Mouse (Mus musculus) gonadal fat pad, adult 2 months (tissue): ENCODE measurements at regions not wholly inside any gene's neighbourhood (a gene's known extent, or its start where the extent isn't known, plus 50 kb on each side); places are given as distances from the start of the nearest gene placed in this dataset.
"Not testable (repeated sequence)": the region's sequence is repeated elsewhere in the genome, so short reads cannot be mapped to it uniquely, and the experiment has no call there.

ENCODE experiments used
- DNase-seq: peaks from one replicate; pipeline ENCODE4 v3.0.0-alpha.2; 2012; ENCODE audit warnings: low read depth

DNA sequence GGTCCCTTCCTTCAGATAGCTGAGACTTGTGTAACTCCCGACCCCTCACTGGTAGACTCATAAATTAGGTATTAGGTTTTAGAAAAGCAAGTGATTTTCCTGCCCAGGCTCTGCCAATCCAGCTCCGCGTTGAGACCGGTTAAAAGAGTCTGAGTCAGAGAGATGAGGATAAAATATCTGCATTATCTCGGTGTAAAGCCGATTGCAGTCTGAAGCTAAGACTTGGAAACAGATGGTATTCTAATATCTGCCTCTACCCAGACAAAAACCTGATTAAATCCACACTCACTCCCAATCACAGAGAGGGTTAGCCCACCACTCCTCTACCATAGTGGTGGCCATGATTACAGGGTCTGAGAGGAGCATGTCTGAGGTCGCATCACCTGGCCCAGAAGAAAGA lies 276.1 kb upstream of the Jarid2 start:
- DNase-seq, result no peak

DNA sequence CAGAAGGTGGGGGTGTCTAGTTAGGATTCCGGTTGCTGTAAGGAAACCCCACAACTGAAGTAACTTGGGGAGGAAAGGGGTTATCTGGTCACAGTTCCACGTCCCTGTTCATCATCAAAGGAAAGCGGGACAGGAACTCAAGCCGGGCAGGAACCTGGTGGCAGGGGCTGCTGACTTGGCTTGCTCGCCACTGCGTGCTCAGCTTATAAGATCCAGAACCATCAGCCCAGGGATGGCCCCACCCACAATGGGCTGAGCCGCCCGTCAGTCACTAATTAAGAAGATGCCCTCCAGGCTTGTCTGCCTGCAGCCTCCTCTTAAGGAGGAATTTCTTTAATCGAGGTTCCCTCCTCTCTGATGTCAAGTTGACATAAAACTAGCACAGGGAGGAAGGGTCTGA lies 275.1 kb upstream of the Jarid2 start:
- DNase-seq, result no peak

DNA sequence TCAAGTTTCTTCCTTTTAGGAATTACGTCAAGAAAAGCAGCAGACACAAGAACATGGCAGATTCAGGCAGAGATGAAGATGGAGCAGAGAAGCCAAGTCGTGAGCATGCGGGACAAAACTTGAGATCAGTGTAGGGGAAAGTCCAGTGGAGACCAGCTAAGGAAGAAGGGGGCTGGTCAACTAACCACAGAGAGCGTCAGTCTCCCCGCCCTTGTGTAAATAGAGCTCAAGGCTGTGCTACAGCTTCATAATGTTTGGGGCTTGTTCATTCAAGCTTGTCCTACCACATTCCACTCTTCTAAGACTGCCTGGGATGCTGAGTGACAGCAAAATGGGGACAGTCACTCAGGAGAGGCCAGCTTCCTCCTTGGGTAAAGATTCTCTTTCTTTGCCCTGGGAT lies 274.1 kb upstream of the Jarid2 start:
- DNase-seq, result no peak

DNA sequence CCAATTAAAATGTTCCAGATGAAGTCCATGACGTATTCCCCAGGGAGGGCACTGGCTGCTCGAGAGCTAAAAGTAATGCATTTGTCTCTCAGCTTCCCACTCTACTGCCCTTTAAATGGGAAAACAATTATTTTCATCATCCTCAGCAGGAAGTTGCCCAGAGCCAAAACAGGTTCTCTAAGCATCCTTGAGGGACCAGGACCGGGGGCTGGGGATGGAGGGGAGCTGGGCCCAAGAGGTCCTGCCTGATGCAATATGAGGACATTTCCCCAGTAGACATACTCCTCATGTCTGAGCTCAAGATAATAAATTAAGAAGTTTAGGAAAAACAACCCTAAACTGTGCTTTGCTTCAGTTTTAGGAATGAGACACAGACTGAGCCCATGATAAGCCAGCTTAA lies 270.5 kb upstream of the Jarid2 start:
- DNase-seq, result no peak

DNA sequence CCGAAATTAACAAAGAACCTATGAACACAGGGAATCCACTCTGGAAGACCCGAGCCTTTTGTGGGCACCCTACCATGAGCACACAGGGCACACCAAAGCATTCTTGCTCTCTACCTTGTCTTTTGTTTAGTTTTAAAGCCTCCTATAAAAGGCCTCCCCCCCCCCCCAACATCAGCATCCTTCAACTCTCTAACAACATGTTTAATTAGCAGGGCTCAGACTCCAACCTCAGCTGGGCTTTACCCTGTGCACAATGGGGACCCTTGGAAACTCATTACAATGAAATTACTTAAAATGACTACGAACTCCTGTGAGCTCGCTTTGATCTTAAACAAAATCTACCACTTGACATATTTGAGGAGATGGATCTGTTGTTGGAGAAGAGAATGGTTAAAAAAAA lies 270.1 kb upstream of the Jarid2 start:
- DNase-seq, result no peak

DNA sequence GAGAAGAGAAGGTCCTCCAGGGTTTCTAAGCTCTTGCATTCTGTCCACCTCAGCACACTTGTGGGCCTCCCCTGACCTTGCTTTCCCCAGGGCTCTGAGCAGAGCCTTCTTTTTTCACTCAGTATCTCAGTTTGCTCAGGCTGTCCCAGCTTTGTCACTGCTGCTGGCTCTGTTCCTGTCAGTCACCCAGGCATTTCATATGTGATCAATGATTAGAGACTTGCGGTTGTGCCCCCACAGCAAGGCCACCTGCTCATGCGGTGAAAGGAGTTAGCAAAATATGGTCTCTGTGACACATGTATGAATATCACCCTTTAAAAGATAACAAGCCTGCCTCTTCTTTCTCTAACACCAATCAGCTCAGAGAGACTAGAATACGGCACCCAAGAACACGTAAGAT lies 265.6 kb upstream of the Jarid2 start:
- no peak for DNase-seq

DNA sequence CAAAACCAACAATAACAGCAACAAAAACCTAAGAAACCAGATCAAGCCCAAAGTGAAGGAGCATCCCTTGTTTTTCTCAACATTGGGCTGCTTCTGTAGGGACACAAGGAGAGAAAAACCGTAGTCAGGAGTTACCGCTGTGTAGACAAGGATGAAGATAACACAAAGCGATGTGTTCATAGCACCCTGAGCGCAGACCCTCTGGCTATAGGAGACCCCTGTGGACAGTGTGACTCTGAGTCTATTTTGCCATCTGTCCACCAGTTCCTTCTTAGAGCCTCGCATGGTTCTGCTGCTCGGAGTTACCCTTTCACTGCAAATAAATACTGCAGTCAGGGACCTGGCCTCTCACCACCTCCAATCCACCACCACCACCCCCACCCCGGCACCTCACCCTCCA lies 263.7 kb upstream of the Jarid2 start:
- DNase-seq, result no peak

DNA sequence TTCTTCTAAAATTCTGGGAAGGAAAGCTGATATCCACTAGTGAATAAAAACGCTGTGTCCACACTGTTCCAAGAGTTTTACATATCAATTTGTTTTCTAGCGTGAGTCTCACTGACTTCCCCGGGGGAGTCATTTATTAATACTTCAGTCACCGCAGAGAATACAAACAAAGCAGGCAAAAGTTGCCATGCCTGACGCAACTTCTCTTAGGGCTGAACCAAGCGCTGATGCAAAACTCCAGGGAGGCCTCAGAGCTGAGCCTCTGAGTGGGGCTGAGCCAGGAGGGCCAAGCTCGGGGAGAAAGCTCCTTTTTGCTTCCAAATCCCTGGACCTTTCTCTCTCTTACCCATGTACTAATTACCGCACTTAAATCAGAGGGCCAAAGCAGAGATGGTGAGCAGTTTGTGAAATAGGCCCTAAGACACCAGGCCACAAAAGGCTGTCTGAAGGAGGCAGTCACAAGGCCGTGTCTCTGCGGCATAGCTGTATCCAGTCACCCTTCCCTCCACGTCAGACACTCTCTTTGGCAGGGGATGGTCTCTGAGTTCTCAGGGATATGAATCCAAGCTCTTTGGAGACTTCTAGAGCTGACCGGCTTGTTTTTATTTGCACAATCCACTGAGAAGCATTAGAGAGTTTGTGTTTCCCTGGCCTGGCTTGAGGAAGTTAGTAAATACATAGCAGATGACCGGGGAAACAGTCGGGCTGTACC lies 260.2 kb upstream of the Jarid2 start:
- no peak for DNase-seq

DNA sequence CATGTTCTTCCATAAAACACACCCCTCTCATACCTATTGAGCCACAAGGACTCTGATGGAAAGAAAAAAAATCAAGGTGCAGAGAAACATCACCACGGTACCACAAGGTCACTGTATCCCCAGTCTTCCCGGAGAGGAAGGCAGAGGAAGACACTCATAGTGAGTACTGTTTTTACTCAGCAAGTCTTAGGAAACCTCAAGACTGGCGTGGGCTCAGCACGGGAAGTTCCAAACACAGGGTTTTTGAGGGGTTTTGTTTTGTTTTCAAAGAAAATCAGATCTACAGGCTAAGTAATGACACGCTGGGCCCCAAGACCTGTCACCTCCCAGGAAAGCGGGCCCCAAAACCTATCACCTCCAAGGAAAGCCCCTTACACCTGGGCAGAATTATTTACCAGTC lies 259.6 kb upstream of the Jarid2 start:
- DNase-seq, result no peak

DNA sequence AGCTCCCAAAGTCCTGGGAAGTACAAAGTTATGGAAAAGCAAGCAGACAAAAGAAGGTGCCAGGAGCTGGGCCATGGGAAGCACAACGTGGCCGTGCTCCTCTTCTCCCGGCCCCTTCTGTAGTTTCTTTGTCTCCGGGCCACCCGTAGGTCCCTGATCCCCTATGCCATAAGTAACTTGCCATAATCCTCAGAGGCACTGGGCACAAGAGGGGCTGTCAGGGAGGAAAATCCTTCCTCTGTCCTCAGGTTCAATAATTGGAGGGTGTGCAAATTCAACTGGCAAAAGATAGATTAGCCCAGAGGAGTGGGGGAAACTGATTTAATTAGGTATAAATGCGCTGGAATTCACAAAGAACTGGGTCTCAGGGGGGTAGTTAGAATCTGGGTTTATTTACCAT lies 256.1 kb upstream of the Jarid2 start:
- DNase-seq, result no peak

DNA sequence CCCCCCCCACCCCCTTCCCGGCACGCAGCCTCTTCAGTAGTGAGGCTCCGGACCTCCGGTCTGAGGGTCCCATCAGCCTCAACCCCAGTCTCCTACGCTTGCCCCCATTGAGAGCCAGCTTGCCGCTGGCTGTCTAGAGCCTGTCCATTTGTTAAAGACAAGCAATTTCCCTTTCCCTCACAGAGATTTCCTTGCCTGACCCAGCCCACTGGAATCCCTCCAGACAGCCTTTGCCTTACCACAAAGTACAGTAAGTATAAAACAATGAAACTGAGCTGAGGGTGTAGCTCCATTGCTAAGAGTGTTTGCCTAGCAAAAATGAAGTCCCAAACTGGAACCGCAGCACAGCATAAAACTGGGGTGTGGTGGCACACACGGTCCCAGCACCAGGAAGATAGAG lies 252.4 kb upstream of the Jarid2 start:
- no peak for DNase-seq

DNA sequence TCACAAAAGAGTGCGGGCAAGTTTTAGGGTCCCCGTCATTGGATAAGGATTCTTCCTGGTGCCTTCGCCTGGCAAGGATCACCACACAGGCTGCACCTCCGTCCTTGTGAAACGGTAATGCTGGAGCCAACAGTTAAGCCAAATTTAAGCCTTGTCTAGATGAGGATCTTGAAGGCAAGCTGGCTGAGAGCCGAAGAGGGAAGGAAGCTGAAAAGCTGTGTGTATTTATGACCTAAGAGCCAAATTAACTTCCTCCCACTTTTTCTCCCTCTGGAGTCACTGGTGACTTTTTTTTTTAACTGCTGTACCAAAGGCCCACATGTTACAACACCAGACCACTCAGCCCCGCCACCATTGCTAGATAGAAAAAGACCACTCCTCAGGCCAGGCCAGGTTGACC lies 249.1 kb upstream of the Jarid2 start:
- DNase-seq, result peak; percentile 96

DNA sequence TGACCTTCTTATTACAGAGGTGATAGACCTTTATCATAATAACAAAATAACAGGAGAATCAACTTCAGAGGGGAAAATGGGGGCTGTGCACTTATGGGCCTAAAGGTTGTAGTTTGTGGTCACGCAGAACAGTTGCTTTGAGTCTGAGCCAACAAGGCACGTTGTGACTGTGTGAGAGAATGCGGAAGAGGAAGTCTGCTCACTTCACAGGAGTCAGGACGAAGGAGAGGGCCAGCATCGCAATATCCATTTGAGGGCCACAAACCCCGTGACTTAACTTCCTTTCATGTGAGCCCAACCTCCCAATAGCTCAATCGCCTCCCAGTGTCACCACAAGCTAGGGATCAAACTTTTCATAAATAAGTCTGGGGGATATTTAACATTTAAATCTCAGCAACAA lies 246.6 kb upstream of the Jarid2 start:
- no peak for DNase-seq

DNA sequence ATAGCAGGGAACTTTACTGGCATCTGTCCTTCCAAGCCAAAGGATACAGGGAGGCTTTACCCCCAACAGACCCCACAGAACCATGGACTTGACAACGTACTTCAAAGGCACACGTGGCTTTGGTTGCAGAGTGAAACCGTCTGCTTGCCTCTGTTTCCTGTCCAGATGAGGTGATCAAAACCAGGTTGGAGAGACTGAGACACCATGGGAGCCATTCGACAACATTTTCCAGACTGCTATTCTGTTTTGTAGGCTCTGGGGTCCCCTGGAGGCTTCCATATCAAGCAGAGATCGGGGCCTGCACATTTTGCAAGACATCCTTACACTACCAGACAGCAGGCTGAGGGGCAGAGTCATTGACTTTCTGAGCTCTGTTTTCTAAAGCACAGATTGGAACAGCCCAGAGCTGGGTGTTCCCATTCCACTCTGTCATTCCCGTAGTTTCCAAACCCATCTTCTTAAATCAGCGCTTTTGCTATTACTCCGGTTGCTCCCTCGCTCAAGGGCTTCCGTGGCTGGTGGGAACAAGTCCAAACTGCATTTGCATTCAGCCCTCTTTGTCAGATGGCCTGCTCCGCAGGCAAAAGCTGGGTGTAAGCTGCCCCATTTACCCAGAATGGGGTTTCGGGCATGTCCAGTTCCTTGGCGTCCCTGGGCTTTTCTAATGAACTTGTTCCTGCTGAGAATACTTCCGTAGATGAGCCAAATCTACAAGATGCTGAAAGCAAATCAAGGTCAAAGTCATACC lies 244.5 kb upstream of the Jarid2 start:
- DNase-seq, result no peak

DNA sequence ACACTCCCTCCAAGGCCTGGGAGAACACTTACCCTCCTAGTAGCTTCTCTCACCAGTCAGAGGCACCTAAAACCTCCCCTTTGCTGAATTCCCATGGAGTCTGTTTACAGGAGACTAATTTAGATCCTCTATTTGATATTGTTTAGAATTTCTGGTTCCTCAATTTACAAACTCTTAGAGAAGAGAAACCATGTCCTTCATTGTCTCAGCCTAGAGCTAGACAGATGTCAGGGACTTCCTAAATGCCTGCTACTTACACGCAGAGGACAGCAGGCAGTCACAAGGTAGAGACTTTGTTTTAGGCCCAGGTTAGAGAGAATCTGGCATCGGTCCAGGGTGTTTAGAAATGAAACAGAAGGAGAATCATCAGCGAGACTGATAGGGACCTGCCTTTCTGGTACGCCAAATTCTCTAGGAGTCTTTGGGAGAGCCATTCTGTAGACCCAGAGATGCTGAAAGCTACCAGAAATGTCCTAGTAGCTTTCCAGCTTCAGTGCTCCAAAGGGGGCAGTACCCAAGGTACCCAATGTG lies 238.3 kb upstream of the Jarid2 start:
- DNase-seq, result no peak

DNA sequence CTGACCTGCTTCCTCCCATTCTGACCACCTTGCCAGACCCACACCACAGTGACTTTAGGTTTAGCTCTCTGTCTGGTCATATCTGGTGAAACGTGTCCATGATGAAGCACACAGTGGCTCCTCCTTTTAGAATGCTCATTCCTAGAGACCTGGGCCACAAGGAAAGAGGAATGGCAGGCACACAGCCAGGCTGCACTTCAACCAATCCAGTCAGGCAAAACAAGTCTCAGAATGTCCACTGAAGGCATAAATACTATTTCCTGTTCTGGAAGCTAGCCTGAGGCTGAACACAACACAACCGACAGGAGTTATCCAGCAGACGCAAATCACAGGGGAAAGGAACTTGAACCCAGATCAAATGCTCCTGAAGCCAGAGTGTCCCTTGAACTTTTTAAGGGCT lies 235.4 kb upstream of the Jarid2 start:
- no peak for DNase-seq

DNA sequence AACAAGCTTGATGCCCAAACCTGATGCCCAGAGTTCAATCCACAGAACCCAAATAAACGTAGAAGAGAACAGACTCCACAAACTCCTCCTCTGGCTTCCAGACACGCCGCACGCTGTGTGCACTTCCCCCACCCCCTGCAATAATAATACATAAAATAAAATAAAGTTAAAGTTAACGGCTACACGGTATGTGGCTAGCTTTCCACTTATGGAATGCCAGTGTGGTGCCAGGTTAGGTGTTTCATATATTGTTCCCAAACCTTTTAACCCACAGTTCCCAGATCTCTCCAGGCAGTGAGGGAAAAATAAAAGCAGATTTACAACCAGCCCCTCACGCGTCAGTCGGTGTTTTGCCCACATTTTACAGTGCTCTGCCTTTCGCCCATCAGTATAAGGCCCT lies 233.8 kb upstream of the Jarid2 start:
- DNase-seq, result no peak

DNA sequence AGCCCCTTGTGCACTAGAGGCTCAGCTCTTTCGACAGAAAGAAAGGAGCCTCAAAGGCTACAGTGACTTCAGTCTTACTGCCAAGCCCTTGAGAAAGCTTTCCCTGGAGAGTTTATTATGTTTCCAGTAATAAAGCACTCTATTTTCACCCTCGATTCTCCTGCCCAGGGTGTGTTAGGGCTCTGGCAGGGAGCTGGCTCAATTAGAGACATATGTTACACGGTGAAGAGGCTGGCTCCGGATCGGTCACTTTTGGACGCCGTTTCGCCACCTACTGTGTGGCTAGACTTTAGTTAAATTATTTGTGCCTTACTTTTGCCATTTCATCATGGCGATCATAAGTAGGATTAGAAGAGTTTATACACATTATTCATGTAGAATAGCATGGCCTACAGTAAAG lies 232.7 kb upstream of the Jarid2 start:
- DNase-seq, result no peak

DNA sequence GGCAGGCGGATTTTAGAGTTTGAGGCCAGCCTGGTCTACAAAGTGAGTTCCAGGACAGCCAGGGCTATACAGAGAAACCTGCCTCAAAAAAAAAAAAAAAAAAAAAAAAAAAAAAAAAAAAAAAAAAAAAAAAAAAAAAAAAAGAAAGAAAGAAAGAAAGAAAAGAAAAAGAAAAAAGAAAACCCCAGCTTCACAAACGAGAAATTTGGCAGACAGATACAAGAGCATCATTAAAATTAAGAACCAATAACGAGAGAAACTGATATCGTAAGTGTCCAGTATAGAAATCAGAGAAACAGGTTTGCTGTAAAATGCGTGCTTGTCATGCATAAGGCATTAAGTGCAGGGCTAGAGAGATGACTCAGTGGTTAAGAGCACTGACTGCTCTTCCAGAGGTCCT lies 228.4 kb upstream of the Jarid2 start:
- not testable (repeated sequence) for DNase-seq

DNA sequence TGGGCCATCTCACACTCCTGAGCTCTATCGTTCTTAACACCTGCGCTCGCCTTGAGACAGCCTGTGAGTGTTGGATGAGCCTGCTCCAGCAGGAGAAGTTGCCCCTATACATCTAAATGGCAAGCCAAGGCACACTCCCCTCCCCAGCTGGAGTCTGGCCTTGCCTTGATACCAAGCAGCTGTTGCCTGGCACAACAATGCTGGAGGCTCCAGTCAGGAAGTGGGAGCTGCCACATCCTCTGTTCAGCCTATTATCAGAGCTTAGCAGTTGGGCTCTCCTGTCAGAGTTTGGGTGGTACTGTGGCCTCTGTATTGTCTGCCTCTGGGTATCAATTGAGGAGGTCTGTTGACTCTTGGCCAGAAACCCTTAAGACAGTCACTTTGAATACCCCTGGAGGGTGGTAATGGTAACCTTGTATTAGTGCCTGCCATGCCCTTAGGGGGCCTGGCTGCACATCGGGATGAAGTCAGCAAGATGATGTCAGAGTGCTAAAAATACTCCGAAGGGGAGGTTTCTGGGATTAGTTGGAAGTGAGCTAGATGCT lies 227.4 kb upstream of the Jarid2 start:
- DNase-seq, result no peak

DNA sequence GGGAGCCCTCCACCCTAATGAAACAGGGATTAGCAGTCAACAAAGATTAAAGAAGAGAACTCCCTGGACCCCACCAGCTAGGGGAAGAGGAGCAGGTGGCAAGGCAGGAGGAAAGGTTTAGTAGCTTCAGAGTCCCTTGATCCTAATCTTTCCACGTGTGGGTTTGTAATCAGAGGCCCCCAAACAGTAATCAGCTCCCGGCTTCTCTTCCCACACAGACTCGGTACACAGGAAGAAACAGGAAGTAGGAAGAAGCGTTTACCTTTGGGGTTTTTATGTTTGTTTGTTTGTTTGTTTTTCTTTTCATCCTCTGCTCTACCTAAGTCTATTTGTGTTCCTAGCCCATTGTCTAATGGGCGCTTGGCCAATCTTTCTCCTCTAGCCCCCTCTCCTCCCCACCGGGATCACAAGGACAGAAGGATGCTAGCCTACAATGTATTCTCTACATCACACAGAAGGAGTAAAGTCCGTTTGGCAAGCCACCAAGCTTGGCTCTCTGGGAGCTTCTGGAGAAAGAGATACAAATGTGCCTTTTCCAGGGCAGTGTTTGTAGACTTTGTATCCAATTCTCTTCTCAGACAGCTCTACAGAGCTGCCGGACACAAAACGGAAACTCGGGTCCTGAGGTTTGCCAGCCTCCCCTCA lies 226.5 kb upstream of the Jarid2 start:
- no peak for DNase-seq

DNA sequence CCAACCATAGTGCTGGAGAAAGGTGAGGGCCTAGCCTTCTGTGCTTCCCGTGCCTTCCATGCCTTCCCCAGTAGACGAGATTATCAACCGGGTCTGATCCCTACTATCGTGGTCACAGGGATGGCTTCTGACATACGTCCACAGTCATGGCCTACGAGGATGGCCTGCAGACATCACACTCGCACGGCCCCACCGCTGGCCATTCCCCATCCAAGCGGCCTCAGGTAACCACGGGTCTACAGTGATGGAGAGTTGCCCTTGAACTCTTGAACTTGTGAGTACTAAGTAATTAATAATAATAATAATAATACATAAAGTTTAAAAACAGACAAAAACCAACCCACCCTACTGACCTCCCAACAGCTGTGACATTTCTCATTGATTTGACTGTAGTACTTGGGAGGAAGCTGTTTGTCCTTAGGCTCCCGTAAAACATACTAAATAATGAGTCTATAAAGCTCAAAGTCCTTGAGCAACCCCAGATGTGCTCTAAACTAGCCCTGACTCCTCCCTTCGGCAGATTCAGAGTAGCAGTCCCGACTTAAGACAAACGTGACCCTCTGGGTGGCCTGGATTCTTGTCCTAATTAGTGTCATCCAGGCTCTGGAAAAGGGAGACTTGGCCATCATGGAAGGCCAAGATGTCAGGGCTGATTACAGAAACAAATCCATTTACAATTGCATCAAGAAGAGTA lies 225.9 kb upstream of the Jarid2 start:
- no peak for DNase-seq
